Mouse (Mus musculus): ENCODE data around the gene Pip4k2a. TPM values are rescaled to one million over a fixed set of nuclear protein-coding genes. Genes with fewer than 3 reads are reported as not detected.

Gene Pip4k2a
- polyA plus RNA-seq, 1 experiment from 2014 or later = 10.7 TPM

DNA sequence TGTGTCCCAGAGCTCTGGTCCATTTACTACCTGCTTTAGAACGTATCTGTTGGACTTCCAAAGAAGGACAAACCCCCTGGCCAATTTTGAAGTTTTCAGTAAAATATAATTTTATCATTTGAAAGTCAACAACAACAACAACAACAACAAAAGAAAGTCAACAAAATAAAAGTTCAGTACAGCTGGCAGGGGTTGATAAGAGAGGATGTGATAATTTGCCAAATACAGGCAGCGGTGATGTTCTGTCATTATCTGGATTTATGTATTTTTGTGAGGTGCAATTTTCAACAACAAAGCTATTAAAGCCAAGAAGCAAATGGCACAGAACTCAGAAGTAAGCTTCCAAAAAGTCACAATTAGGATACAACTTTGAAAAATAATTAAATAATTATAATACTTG, 80.1 kb downstream of the Pip4k2a start:
- Histone ChIP-seq H3K9me3 (no peaks in the 10 kb centered on the region), H3K27me3 (no peaks in the 10 kb centered on the region), H3K9ac (replicated peaks) (no peak overlapping the region), H3K27ac (replicated peaks) (no peak overlapping the region), H3K4me3 (no peak overlapping the region), H3K4me2 (replicated peaks) (no peak overlapping the region), H3K4me1 (peaks cover 11% of the 10 kb centered on the region; the same call in 1 of the 2 replicates), H3K36me3 (no peaks in the 10 kb centered on the region)
- 96% methylated on average over 2 of the region's 2 CpGs for WGBS
- no peak for ATAC-seq (ENCODE audit: low FRiP score, low read depth)

DNA sequence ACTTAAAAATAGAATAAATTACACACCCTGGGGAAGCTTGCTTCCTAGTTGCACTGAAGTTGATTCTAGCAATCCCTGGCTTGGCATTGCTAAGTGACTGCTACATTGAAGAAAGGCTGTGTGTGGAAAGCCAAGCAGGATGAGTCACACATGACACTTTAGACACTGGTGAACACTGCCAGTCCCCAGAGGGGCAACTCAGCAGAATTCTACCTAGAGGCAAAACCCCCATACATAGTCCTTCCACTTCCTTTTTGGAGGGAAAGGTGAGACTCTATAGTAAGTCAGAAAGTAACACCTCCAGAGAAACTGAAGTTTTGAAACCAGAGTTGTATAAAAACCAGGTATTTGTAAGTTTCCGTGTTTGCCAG, 80.6 kb downstream of the Pip4k2a start:
- Histone ChIP-seq H3K4me3 (no peak overlapping the region), H3K9ac (replicated peaks) (no peak overlapping the region)
- WGBS = 91% methylated on average over 1 of the region's 1 CpGs

DNA sequence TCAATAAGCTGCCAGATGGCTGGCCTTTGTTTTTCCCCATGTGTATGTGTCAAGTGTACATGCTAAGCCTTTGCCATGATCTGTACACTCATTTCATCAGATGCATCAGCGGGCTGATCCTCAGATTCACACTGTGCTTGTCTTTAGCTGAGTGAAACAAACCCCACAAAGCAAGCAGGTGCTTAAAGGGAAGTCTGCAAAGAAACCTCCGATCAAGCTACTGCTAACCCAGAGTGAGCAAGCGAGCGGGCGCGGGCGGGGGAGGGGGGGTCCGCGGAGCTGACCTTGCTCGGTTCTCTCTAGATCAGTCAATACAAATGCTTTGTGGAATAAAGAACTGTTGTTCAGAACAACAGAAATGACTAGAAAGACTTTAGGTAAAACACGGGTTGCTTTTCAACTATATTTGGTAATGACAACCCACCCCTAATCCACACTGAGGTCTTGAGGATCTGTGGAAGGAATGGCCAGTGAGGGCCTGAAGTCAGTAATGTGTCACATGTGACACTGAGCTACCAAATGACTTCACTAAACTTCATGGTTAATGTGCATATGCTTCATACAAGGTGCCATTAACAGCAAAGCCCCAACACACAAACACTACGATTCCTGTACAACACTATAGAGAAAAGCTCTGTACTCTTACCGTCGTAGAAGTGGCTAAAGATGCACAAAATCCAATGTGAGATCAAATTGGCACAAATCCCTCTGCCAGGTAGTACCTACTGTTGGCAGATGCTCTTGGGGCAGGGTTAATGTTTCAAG, 81.1 kb downstream of the Pip4k2a start:
- no peaks in the 10 kb centered on the region for H3K36me3 ChIP-seq
- no peak overlapping the region for H3K27ac ChIP-seq (replicated peaks)
- no peaks in the 10 kb centered on the region for H3K27me3 ChIP-seq
- WGBS = 63% methylated on average over 14 of the region's 14 CpGs
- ATAC-seq (ENCODE audit: low FRiP score, low read depth) = no peak
- H3K9me3 ChIP-seq = no peaks in the 10 kb centered on the region
- no peak overlapping the region for H3K9ac ChIP-seq (replicated peaks)
- no peak overlapping the region for H3K4me2 ChIP-seq (replicated peaks)
- H3K4me1 ChIP-seq = peaks cover 11% of the 10 kb centered on the region; the same call in 1 of the 2 replicates
- H3K4me3 ChIP-seq = no peak overlapping the region

More for the DNA sequence above, 80.6 kb downstream of the Pip4k2a start:
- H3K27ac ChIP-seq (replicated peaks) = no peak overlapping the region
- H3K9me3 ChIP-seq = no peaks in the 10 kb centered on the region
- H3K27me3 ChIP-seq = no peaks in the 10 kb centered on the region
- H3K4me2 ChIP-seq (replicated peaks) = no peak overlapping the region
- no peak for ATAC-seq (ENCODE audit: low FRiP score, low read depth)
- peaks cover 11% of the 10 kb centered on the region; the same call in 1 of the 2 replicates for H3K4me1 ChIP-seq
- no peaks in the 10 kb centered on the region for H3K36me3 ChIP-seq

DNA sequence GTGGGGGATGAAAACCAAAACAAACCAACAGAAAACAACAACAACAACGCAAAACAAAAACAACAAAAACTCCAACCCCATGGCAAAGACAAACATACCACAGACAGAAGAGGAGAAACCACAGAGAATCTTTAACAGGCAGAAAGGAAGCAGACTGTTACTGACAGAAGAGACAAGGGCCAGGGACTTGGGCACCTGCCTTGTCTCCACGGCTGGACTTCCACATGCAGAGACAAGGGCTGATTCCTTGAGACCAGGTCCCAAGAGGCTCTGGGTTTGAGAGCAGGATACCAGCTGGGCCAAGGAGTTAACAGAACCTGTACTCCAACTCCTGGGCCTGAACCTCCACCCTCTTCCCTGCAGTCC, 81.9 kb downstream of the Pip4k2a start:
- no peak overlapping the region for H3K9ac ChIP-seq (replicated peaks)

GRCm38 (mm10) chr2:18915372-18916041, 82.4 kb downstream of the Pip4k2a start:
- Histone ChIP-seq H3K4me3 (no peak overlapping the region), H3K27ac (replicated peaks) (no peak overlapping the region), H3K36me3 (no peaks in the 10 kb centered on the region), H3K4me2 (replicated peaks) (no peak overlapping the region), H3K9me3 (no peaks in the 10 kb centered on the region), H3K4me1 (peaks cover 11% of the 10 kb centered on the region; the same call in 1 of the 2 replicates), H3K27me3 (no peaks in the 10 kb centered on the region), H3K9ac (replicated peaks) (no peak overlapping the region)
- no peak for ATAC-seq (ENCODE audit: low FRiP score, low read depth)
- WGBS = 86% methylated on average over 9 of the region's 9 CpGs

More for the DNA sequence above, 81.9 kb downstream of the Pip4k2a start:
- ATAC-seq (ENCODE audit: low FRiP score, low read depth) = no peak
- Histone ChIP-seq H3K27me3 (no peaks in the 10 kb centered on the region), H3K4me3 (no peak overlapping the region), H3K36me3 (no peaks in the 10 kb centered on the region), H3K4me2 (replicated peaks) (no peak overlapping the region), H3K27ac (replicated peaks) (no peak overlapping the region), H3K9me3 (no peaks in the 10 kb centered on the region), H3K4me1 (peaks cover 11% of the 10 kb centered on the region; the same call in 1 of the 2 replicates)
- WGBS = 85% methylated on average over 2 of the region's 2 CpGs

GRCm38 (mm10) chr2:18914750-18915149, 83.2 kb downstream of the Pip4k2a start:
- Histone ChIP-seq H3K27me3 (no peaks in the 10 kb centered on the region), H3K4me2 (replicated peaks) (no peak overlapping the region), H3K4me1 (0 out of 2 replicates have a peak, but pooled peaks cover 8% of the 10 kb centered on the region), H3K9me3 (no peaks in the 10 kb centered on the region), H3K4me3 (no peak overlapping the region), H3K9ac (replicated peaks) (no peak overlapping the region), H3K27ac (replicated peaks) (no peak overlapping the region), H3K36me3 (no peaks in the 10 kb centered on the region)
- ATAC-seq (ENCODE audit: low FRiP score, low read depth) = no peak
- 88% methylated on average over 2 of the region's 2 CpGs for WGBS

- Histone ChIP-seq H3K4me3 (no peak overlapping the region), H3K27ac (replicated peaks) (no peak overlapping the region), H3K9me3 (no peaks in the 10 kb centered on the region), H3K4me1 (0 out of 2 replicates have a peak, but pooled peaks cover 8% of the 10 kb centered on the region), H3K36me3 (no peaks in the 10 kb centered on the region), H3K27me3 (no peaks in the 10 kb centered on the region), H3K4me2 (replicated peaks) (no peak overlapping the region), H3K9ac (replicated peaks) (no peak overlapping the region)
- no peak for ATAC-seq (ENCODE audit: low FRiP score, low read depth)
- WGBS = 88% methylated on average over 3 of the region's 3 CpGs
These were observed 84.3 kb downstream of the Pip4k2a start for GRCm38 (mm10) chr2:18913642-18914041.

DNA sequence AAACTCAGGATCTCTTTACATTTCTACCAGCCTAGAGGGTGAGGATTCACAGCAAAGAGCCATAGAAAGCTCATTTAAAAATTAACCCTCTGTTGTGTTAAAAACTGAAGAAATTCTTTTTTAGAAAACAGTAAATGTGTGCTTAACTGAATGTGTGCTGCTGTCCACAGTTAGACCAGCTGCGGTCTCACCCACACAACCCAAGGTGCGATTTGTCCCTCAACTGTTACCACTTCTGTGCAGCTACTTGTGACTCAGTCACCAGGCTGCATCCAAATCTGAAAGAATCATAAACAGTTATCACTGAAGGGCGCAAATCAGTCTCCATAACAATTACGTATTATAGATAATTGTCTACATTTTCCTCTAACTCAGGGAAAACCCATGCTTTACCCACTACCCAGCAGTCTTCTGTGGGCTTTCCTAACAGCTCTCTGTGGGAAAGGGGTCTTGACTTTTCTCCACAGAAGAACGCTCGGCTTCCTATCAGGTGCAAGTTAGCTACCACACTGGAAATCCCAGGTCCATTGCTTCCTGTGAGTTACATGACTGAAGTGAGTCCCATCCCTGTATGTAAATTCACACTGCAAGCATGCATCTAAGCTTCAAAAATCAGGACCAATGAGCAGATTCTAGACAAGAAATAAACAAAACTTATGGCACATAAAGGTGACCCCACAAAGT, 86.5 kb downstream of the Pip4k2a start:
- Histone ChIP-seq H3K4me3 (no peak overlapping the region), H3K27ac (replicated peaks) (no peak overlapping the region), H3K36me3 (no peaks in the 10 kb centered on the region), H3K4me2 (replicated peaks) (no peak overlapping the region), H3K9ac (replicated peaks) (no peak overlapping the region), H3K9me3 (no peaks in the 10 kb centered on the region), H3K4me1 (peaks cover 10% of the 10 kb centered on the region), H3K27me3 (no peaks in the 10 kb centered on the region)
- ATAC-seq (ENCODE audit: low FRiP score, low read depth) = no peak
- WGBS = 95% methylated on average over 6 of the region's 6 CpGs

DNA sequence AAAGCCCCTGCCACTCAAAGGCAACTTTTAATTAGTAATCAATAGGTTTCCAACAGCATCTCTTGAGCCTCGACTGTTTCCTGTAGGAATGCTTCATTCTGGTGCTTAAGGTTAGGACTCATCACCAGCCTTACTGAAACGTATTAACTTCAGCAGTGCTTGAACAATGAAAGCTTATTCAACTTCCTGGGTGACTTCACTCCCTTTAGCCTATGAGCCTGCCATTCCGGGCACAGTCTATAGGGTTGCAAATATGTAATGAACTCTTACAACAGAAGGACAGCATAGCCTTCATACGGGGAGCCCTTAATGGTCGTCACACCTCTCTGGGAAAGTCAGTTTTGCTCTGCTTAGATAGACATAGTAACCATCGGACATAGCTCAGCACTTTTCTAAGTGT, 87.7 kb downstream of the Pip4k2a start:
- H3K9me3 ChIP-seq = no peaks in the 10 kb centered on the region
- no peak overlapping the region for H3K9ac ChIP-seq (replicated peaks)
- H3K4me2 ChIP-seq (replicated peaks) = no peak overlapping the region
- ATAC-seq (ENCODE audit: low FRiP score, low read depth) = no peak
- WGBS = 76% methylated on average over 6 of the region's 6 CpGs
- H3K36me3 ChIP-seq = no peaks in the 10 kb centered on the region
- H3K27ac ChIP-seq (replicated peaks) = no peak overlapping the region
- no peak overlapping the region for H3K4me3 ChIP-seq
- peaks cover 9% of the 10 kb centered on the region for H3K4me1 ChIP-seq
- H3K27me3 ChIP-seq = no peaks in the 10 kb centered on the region

DNA sequence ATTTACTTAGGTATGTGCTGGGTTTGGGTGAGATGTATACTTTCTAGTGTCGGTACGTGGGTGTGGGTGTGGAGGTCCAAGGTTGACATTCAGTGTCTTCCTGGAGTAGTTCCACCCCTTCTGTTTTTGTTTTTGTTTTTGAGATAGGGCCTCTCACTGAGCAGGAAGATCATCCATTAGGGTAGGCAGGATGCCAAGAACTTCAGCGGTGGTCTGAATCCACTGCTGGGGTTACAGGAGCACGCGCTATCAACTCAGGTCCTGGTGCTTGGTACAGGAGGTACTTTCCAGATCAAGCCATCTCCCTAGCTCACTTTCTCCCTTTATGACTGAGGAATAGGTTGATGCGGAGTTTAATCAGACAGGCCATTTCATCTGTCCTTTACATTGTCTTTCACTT, 88.2 kb downstream of the Pip4k2a start:
- H3K9ac ChIP-seq (replicated peaks) = no peak overlapping the region
- no peak for ATAC-seq (ENCODE audit: low FRiP score, low read depth)
- peaks cover 9% of the 10 kb centered on the region for H3K4me1 ChIP-seq
- H3K27ac ChIP-seq (replicated peaks) = no peak overlapping the region
- no peaks in the 10 kb centered on the region for H3K9me3 ChIP-seq
- WGBS = 87% methylated on average over 6 of the region's 6 CpGs
- no peak overlapping the region for H3K4me2 ChIP-seq (replicated peaks)
- no peaks in the 10 kb centered on the region for H3K27me3 ChIP-seq
- H3K4me3 ChIP-seq = no peak overlapping the region
- no peaks in the 10 kb centered on the region for H3K36me3 ChIP-seq

- H3K4me3 ChIP-seq = no peak overlapping the region
- H3K9me3 ChIP-seq = no peaks in the 10 kb centered on the region
- H3K4me2 ChIP-seq (replicated peaks) = no peak overlapping the region
- H3K27ac ChIP-seq (replicated peaks) = no peak overlapping the region
- ATAC-seq (ENCODE audit: low FRiP score, low read depth) = no peak
- H3K36me3 ChIP-seq = no peaks in the 10 kb centered on the region
- H3K27me3 ChIP-seq = no peaks in the 10 kb centered on the region
- WGBS = 80% methylated on average over 8 of the region's 8 CpGs
- H3K4me1 ChIP-seq = peaks cover 9% of the 10 kb centered on the region
- H3K9ac ChIP-seq (replicated peaks) = no peak overlapping the region
These were observed 90.7 kb downstream of the Pip4k2a start for GRCm38 (mm10) chr2:18907269-18907668.
